Mouse (Mus musculus) forebrain, postnatal 0 days (tissue): ENCODE measurements around the gene Cep131. TPM values are rescaled to one million over a fixed set of nuclear protein-coding genes. Genes with fewer than 3 reads are reported as not detected.
A peak's percentile ranks its signal among the peaks of the same experiment; 100 is the strongest.

ENCODE experiments used
- ATAC-seq: fragments of 200-750 bp; cut with Nextera tagmentation; 2 replicates; pipeline ENCODE4 v1.8.0; 2017; ENCODE audit warnings: mild to moderate bottlenecking, moderate library complexity
- DNase-seq: peaks from one replicate; pipeline ENCODE4 v3.0.0-alpha.2; 2015
- H3K27ac ChIP-seq: fragments of 300-500 bp; sonication (generic); 2 replicates; pipeline ENCODE4 v1.5.1; 2014; ENCODE audit warnings: low read depth, mild to moderate bottlenecking, antibody characterized with exemption, low read length, moderate library complexity, mixed read lengths
- H3K27me3 ChIP-seq: fragments of 300-500 bp; sonication (generic); 2 replicates; pipeline ENCODE4 v1.6.1; 2014; ENCODE audit warnings: mild to moderate bottlenecking, low read length, mixed read lengths; ENCODE audit not compliant: insufficient read depth
- H3K36me3 ChIP-seq: fragments of 300-500 bp; sonication (generic); 2 replicates; pipeline ENCODE4 v1.6.1; 2014; ENCODE audit warnings: mild to moderate bottlenecking, moderate library complexity; ENCODE audit not compliant: insufficient read depth
- H3K4me1 ChIP-seq: fragments of 300-500 bp; sonication (generic); 2 replicates; pipeline ENCODE4 v1.6.1; 2014; ENCODE audit warnings: antibody characterized with exemption; ENCODE audit not compliant: insufficient read depth
- H3K4me2 ChIP-seq: fragments of 300-500 bp; sonication (generic); 2 replicates; pipeline ENCODE4 v1.6.1; 2014; ENCODE audit warnings: low read depth, mild to moderate bottlenecking, moderate library complexity
- H3K4me3 ChIP-seq: fragments of 300-500 bp; sonication (generic); 2 replicates; pipeline ENCODE4 v1.5.1; 2014; ENCODE audit warnings: low read depth, low read length, mixed read lengths
- H3K9ac ChIP-seq: fragments of 300-500 bp; sonication (generic); 2 replicates; pipeline ENCODE4 v1.6.1; 2014; ENCODE audit warnings: mild to moderate bottlenecking
- H3K9me3 ChIP-seq: fragments of 300-500 bp; sonication (generic); 2 replicates; pipeline ENCODE4 v1.6.1; 2016; ENCODE audit warnings: low read length
- CTCF ChIP-seq: sonication (generic); IDR thresholded peaks from 2 replicates; pipeline ENCODE4 v1.5.1; 2016; ENCODE audit warnings: antibody characterized with exemption, control low read depth, low read depth
- WGBS: fragments of 180-500 bp; shearing (Covaris S2); extraction: QIAGEN DNeasy Blood & Tissue Kit; methylation state at CpG from one replicate; pipeline ENCODE4 v1.1.7; 2014; 5-methylcytosine and 5-hydroxymethylcytosine counted together
- polyA plus RNA-seq: library from polyadenylated mRNA; unstranded; fragments of >200 nt; fragmentation: Nextera tagmentation; extraction: Ambion mirVana; gene quantifications from 2 replicates; pipeline ENCODE4 v1.2.1, GENCODE M21; 2015
- total RNA-seq: library from RNA; depleted of rRNA; stranded (reverse); fragments of >200 nt; gene quantifications from 2 replicates; pipeline ENCODE4 v1.2.3, GENCODE M21; 2014

Cep131 gene
- total and polyA plus RNA-seq, 2 experiments from 2014 or later: 18.3 to 22.0 TPM

DNA sequence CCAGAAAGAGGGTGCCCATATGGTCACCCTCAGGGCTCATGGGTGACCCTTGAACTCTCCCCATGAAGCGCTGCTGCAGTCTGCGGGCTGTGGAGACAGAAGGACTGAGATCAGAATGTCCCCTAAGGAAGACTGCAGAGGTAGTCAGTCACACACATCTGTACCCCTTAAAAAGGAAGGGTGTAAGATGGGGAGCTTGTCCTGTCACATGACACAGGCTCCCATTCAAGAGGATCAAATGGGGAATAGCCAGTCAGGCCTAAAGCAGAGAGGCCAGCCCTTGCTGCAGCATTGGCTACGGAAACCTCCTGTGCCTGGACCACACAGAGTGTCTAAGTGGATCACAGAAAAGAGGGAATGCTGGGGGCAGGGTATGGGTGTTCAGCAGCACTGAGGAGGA is 53.2 kb downstream of the Cep131 start:
- 72% methylated on average over 3 of the region's 3 CpGs for WGBS
- no peak overlapping the region for H3K9ac ChIP-seq
- H3K4me1 ChIP-seq: no peaks in the 10 kb centered on the region
- ATAC-seq (no peak), DNase-seq (no peak)
- no peak overlapping the region for H3K27ac ChIP-seq
- H3K4me3 ChIP-seq: no peak overlapping the region
- no peaks in the 10 kb centered on the region for H3K9me3 ChIP-seq
- no peak overlapping the region for H3K4me2 ChIP-seq
- no peak for TF ChIP-seq CTCF
- no peaks in the 10 kb centered on the region for H3K27me3 ChIP-seq
- H3K36me3 ChIP-seq: no peaks in the 10 kb centered on the region

- WGBS: 61% methylated on average over 8 of the region's 8 CpGs
- no peak overlapping the region for H3K4me3 ChIP-seq
Measured at GRCm38 (mm10) chr11:120032052-120032451, 54.6 kb downstream of the Cep131 start.

GRCm38 (mm10) chr11:120030145-120030901 is 56.3 kb downstream of the Cep131 start:
- Histone ChIP-seq H3K9me3 (no peaks in the 10 kb centered on the region), H3K36me3 (no peaks in the 10 kb centered on the region), H3K4me2 (no peak overlapping the region), H3K27me3 (no peaks in the 10 kb centered on the region), H3K4me3 (no peak overlapping the region), H3K9ac (no peak overlapping the region), H3K4me1 (no peaks in the 10 kb centered on the region), H3K27ac (no peak overlapping the region)
- peak; percentile 73 for TF ChIP-seq CTCF
- ATAC-seq: peak; percentile 42; the same call in 1 of the 2 replicates
- 37% methylated on average over 10 of the region's 10 CpGs for WGBS
- peak; percentile 65 for DNase-seq

More at GRCm38 (mm10) chr11:120032052-120032451, 54.6 kb downstream of the Cep131 start:
- H3K36me3 ChIP-seq: no peaks in the 10 kb centered on the region
- no peaks in the 10 kb centered on the region for H3K9me3 ChIP-seq
- no peak for DNase-seq
- no peak for ATAC-seq
- H3K4me2 ChIP-seq: no peak overlapping the region
- H3K27ac ChIP-seq: no peak overlapping the region
- H3K9ac ChIP-seq: no peak overlapping the region
- H3K4me1 ChIP-seq: no peaks in the 10 kb centered on the region
- no peak for TF ChIP-seq CTCF
- no peaks in the 10 kb centered on the region for H3K27me3 ChIP-seq

DNA sequence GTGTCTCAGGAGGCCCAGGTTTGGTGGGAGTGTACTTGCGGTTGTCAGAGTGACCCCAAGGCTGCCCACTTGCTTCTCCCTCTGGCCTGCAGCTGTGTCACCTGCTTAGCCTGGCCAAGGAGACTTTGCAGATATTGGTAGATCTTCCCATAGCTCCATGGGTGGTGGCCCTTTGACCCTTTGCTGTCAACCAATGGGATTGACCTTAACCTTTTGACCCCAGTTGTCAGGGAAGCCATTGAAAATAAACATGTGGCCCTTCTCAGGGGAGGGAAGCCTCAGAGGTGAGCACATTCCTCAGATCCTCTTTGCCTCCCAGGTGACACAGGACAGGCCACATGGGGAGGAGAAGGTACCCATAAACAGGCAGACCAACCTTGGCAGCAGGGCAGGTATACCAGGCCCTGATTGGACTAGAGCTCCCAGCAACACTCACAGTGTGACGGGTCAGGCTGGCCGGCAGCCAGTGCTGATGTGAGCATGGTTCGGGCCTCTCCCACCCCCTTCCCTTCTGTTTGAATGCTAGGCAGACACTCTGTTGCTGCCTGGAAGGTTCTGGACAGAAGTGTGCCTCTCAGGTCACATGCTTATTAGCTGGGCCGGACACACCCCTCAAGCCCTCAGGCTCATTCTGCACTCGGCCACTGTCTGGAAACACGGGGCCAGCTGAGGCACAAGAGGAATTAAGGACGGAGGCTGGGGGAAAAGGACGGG is 57.0 kb downstream of the Cep131 start:
- Histone ChIP-seq H3K4me1 (no peaks in the 10 kb centered on the region), H3K27ac (no peak overlapping the region), H3K9me3 (no peaks in the 10 kb centered on the region), H3K4me3 (no peak overlapping the region), H3K4me2 (no peak overlapping the region), H3K36me3 (no peaks in the 10 kb centered on the region), H3K9ac (no peak overlapping the region), H3K27me3 (no peaks in the 10 kb centered on the region)
- WGBS: 47% methylated on average over 9 of the region's 9 CpGs
- no peak for TF ChIP-seq CTCF
- ATAC-seq (no peak; the same call in 1 of the 2 replicates), DNase-seq (no peak)

- Histone ChIP-seq H3K9ac (no peak overlapping the region), H3K4me3 (no peak overlapping the region), H3K27ac (no peak overlapping the region), H3K4me2 (no peak overlapping the region), H3K9me3 (no peaks in the 10 kb centered on the region), H3K27me3 (no peaks in the 10 kb centered on the region), H3K36me3 (no peaks in the 10 kb centered on the region), H3K4me1 (no peaks in the 10 kb centered on the region)
- DNase-seq (no peak), ATAC-seq (no peak)
- WGBS: 75% methylated on average over 18 of the region's 18 CpGs
- TF ChIP-seq CTCF: no peak
Measured at GRCm38 (mm10) chr11:120028319-120029092, 58.1 kb downstream of the Cep131 start.

- Histone ChIP-seq H3K4me1 (no peaks in the 10 kb centered on the region), H3K4me3 (no peak overlapping the region), H3K27ac (no peak overlapping the region), H3K27me3 (no peaks in the 10 kb centered on the region), H3K9me3 (no peaks in the 10 kb centered on the region), H3K9ac (no peak overlapping the region), H3K4me2 (no peak overlapping the region), H3K36me3 (no peaks in the 10 kb centered on the region)
- no peak; the same call in 1 of the 2 replicates for TF ChIP-seq CTCF
- 84% methylated on average over 3 of the region's 3 CpGs for WGBS
- DNase-seq (no peak), ATAC-seq (no peak)
Measured at GRCm38 (mm10) chr11:120026941-120027340, 59.7 kb downstream of the Cep131 start.
